Comparison of ENCODE assay signal across 25 mouse cellular contexts in genomic region chr17:20965421-20965820, GRCm38 (mm10). TPM values are rescaled to one million over a fixed set of nuclear protein-coding genes. Genes with fewer than 3 reads are reported as not detected.
DNase-seq lines count a peak whose midpoint lies in the region; ATAC-seq lines count a peak whose summit lies in the region.
"Had no signal": no experiment of that assay in that cellular context is flagged by ENCODE, and none has a peak within 500 bp of the region (broad histone marks: within the 10 kb centered on the region; RNA-seq: fewer than 3 reads in every experiment).

No protein-coding gene starts in this region.

- no peaks in the 10 kb centered on the region for H3K9me3 ChIP-seq in embryonic facial prominence, embryonic 12.5 days
- H3K9me3 ChIP-seq in embryonic facial prominence, embryonic 10.5 days, result no peaks in the 10 kb centered on the region
- H3K9me3 ChIP-seq in heart, embryonic 10.5 days, result no peaks in the 10 kb centered on the region
- no peaks in the 10 kb centered on the region for H3K9me3 ChIP-seq in midbrain, embryonic 15.5 days
- no peaks in the 10 kb centered on the region for H3K9me3 ChIP-seq in midbrain, embryonic 10.5 days (replicated peaks)
- H3K9me3 ChIP-seq: limb, embryonic 13.5 days; liver, embryonic 13.5 days; midbrain, embryonic 12.5 days had no signal

- intact Hi-C loops in heart, postnatal 10 days (cut with DNase I), result no loop called here

- H3K4me3 ChIP-seq in embryonic facial prominence, embryonic 12.5 days, result no peak overlapping the region
- H3K4me3 ChIP-seq in embryonic facial prominence, embryonic 10.5 days, result no peak overlapping the region
- H3K4me3 ChIP-seq in heart, embryonic 10.5 days, result no peak overlapping the region
- H3K4me3 ChIP-seq in midbrain, embryonic 15.5 days, result no peak overlapping the region
- H3K4me3 ChIP-seq in midbrain, embryonic 10.5 days, result no peak overlapping the region
- H3K4me3 ChIP-seq: limb, embryonic 13.5 days; liver, embryonic 13.5 days; midbrain, embryonic 12.5 days had no signal

- no peaks in the 10 kb centered on the region for H3K27me3 ChIP-seq in embryonic facial prominence, embryonic 12.5 days
- no peaks in the 10 kb centered on the region for H3K27me3 ChIP-seq in embryonic facial prominence, embryonic 10.5 days (replicated peaks; ENCODE audit: low read depth, poor library complexity, severe bottlenecking)
- no peaks in the 10 kb centered on the region for H3K27me3 ChIP-seq in heart, embryonic 10.5 days (ENCODE audit: insufficient read depth, poor library complexity, severe bottlenecking)
- no peaks in the 10 kb centered on the region for H3K27me3 ChIP-seq in midbrain, embryonic 15.5 days (replicated peaks)
- no peaks in the 10 kb centered on the region for H3K27me3 ChIP-seq in midbrain, embryonic 10.5 days (ENCODE audit: low read depth, poor library complexity, severe bottlenecking)
- H3K27me3 ChIP-seq: limb, embryonic 13.5 days; liver, embryonic 13.5 days; midbrain, embryonic 12.5 days had no signal

- H3K4me2 ChIP-seq in embryonic facial prominence, embryonic 12.5 days (replicated peaks), result no peak overlapping the region
- H3K4me2 ChIP-seq in midbrain, embryonic 15.5 days, result no peak overlapping the region
- H3K4me2 ChIP-seq: limb, embryonic 13.5 days; liver, embryonic 13.5 days; lung, embryonic 14.5 days; midbrain, embryonic 12.5 days had no signal

- WGBS in embryonic facial prominence, embryonic 12.5 days, result 84% methylated on average over 4 of the region's 4 CpGs
- 92% methylated on average over 4 of the region's 4 CpGs for WGBS in embryonic facial prominence, embryonic 10.5 days
- WGBS in heart, embryonic 10.5 days, result 85% methylated on average over 4 of the region's 4 CpGs
- WGBS in midbrain, embryonic 15.5 days, result 93% methylated on average over 4 of the region's 4 CpGs
- 93% methylated on average over 4 of the region's 4 CpGs for WGBS in midbrain, embryonic 10.5 days

- H3K4me1 ChIP-seq in embryonic facial prominence, embryonic 12.5 days, result no peaks in the 10 kb centered on the region
- H3K4me1 ChIP-seq in embryonic facial prominence, embryonic 10.5 days, result no peaks in the 10 kb centered on the region
- H3K4me1 ChIP-seq in heart, embryonic 10.5 days, result no peaks in the 10 kb centered on the region
- no peaks in the 10 kb centered on the region for H3K4me1 ChIP-seq in midbrain, embryonic 15.5 days
- H3K4me1 ChIP-seq in midbrain, embryonic 10.5 days, result no peaks in the 10 kb centered on the region
- H3K4me1 ChIP-seq: limb, embryonic 13.5 days; liver, embryonic 13.5 days; midbrain, embryonic 12.5 days had no signal

- no peak for DNase-seq in embryonic facial prominence, embryonic 10.5 days (ENCODE audit: low spot score)
- DNase-seq in heart, adult 11 months, result peak; percentile 97
- no peak for DNase-seq in heart, embryonic 10.5 days (ENCODE audit: low spot score)
- no peak for DNase-seq in midbrain, embryonic 10.5 days (ENCODE audit: low spot score)
- peak; percentile 21 to 22 for DNase-seq in heart, postnatal 10 days
- DNase-seq in spleen, postnatal 14 days (ENCODE audit: low spot score in 2 of 2), result no peak
- DNase-seq: adrenal gland, adult 2 months; cerebellum, adult 8-10 months; kidney, adult 9 months; liver, embryonic 13.5 days; lung, embryonic 14.5 days; right cerebral cortex, postnatal 4 days had no signal

- H3K9ac ChIP-seq in embryonic facial prominence, embryonic 12.5 days, result no peak overlapping the region
- H3K9ac ChIP-seq in midbrain, embryonic 15.5 days, result no peak overlapping the region
- H3K9ac ChIP-seq: limb, embryonic 13.5 days; liver, embryonic 13.5 days; lung, embryonic 14.5 days; midbrain, embryonic 12.5 days had no signal

- H3K27ac ChIP-seq in embryonic facial prominence, embryonic 12.5 days, result no peak overlapping the region
- no peak overlapping the region for H3K27ac ChIP-seq in embryonic facial prominence, embryonic 10.5 days (replicated peaks)
- no peak overlapping the region for H3K27ac ChIP-seq in heart, embryonic 10.5 days
- no peak overlapping the region for H3K27ac ChIP-seq in midbrain, embryonic 15.5 days
- H3K27ac ChIP-seq in midbrain, embryonic 10.5 days (replicated peaks), result no peak overlapping the region
- H3K27ac ChIP-seq: limb, embryonic 13.5 days; liver, embryonic 13.5 days; macrophage; midbrain, embryonic 12.5 days; stomach, postnatal 0 days had no signal

- ATAC-seq in embryonic facial prominence, embryonic 12.5 days (ENCODE audit: insufficient number of reproducible peaks, insufficient read depth, low FRiP score, low TSS enrichment), result 0 out of 2 replicates have a peak, but pooled peaks have one; percentile 24
- 0 out of 2 replicates have a peak, but pooled peaks have one; percentile 11 for ATAC-seq in midbrain, embryonic 15.5 days (replicated peaks)

- H3K36me3 ChIP-seq in embryonic facial prominence, embryonic 12.5 days, result peaks cover 85% of the 10 kb centered on the region
- peaks cover 96% of the 10 kb centered on the region for H3K36me3 ChIP-seq in embryonic facial prominence, embryonic 10.5 days (replicated peaks)
- peaks cover 95% of the 10 kb centered on the region for H3K36me3 ChIP-seq in heart, embryonic 10.5 days
- H3K36me3 ChIP-seq in midbrain, embryonic 15.5 days (replicated peaks), result peaks cover 83% of the 10 kb centered on the region
- peaks cover 100% of the 10 kb centered on the region for H3K36me3 ChIP-seq in midbrain, embryonic 10.5 days

RNA-seq across cellular contexts. Expression of gene Ppp2r1a, which starts 20.3 kb away (rescaled TPM):
- 402 and 407 TPM in 2 replicates for polyA plus RNA-seq in embryonic facial prominence, embryonic 12.5 days (2016; fragmentation: Nextera tagmentation; extraction: Ambion mirVana)
- 440 and 446 TPM in 2 replicates for polyA plus RNA-seq in embryonic facial prominence, embryonic 10.5 days (2016; fragmentation: Nextera tagmentation; extraction: Ambion mirVana)
- 407 and 413 TPM in 2 replicates for polyA plus RNA-seq in heart, embryonic 10.5 days (2016; fragmentation: Nextera tagmentation; extraction: Ambion mirVana)
- polyA plus RNA-seq in midbrain, embryonic 15.5 days (2015; fragmentation: Nextera tagmentation; extraction: Ambion mirVana), result 786 and 809 TPM in 2 replicates
- 509 and 575 TPM in 2 replicates for polyA plus RNA-seq in midbrain, embryonic 10.5 days (2016; fragmentation: Nextera tagmentation; extraction: Ambion mirVana)
- total RNA-seq in heart, postnatal 10 days (2021), result 100 to 1,000 TPM; 266 TPM

RNA-seq across cellular contexts. Expression of gene Vmn1r233, which starts 30.8 kb away (rescaled TPM):
- not detected in 2 replicates for polyA plus RNA-seq in embryonic facial prominence, embryonic 12.5 days (2016; fragmentation: Nextera tagmentation; extraction: Ambion mirVana)
- not detected in 2 replicates for polyA plus RNA-seq in embryonic facial prominence, embryonic 10.5 days (2016; fragmentation: Nextera tagmentation; extraction: Ambion mirVana)
- polyA plus RNA-seq in heart, embryonic 10.5 days (2016; fragmentation: Nextera tagmentation; extraction: Ambion mirVana), result not detected in 2 replicates
- not detected in 2 replicates for polyA plus RNA-seq in midbrain, embryonic 15.5 days (2015; fragmentation: Nextera tagmentation; extraction: Ambion mirVana)
- polyA plus RNA-seq in midbrain, embryonic 10.5 days (2016; fragmentation: Nextera tagmentation; extraction: Ambion mirVana), result not detected in 2 replicates
- total RNA-seq in heart, postnatal 10 days (2021), result not detected
- total RNA-seq: adrenal gland, adult 2 months; layer of hippocampus, postnatal 14 days; left cerebral cortex, postnatal 10 days had no signal
- polyA plus RNA-seq: adrenal gland, adult 2 months; gonadal fat pad, adult 2 months; hindbrain, embryonic 11.5 days; intestine, embryonic 14.5 days; large intestine, adult 2 months; limb, embryonic 13.5 days; liver, embryonic 13.5 days; lung, embryonic 14.5 days; macrophage; midbrain, embryonic 12.5 days; stomach, postnatal 0 days; thymus, postnatal 0 days had no signal

RNA-seq across cellular contexts. Expression of gene Zfp160, which starts 43.3 kb away (rescaled TPM):
- 20.5 and 20.9 TPM in 2 replicates for polyA plus RNA-seq in embryonic facial prominence, embryonic 12.5 days (2016; fragmentation: Nextera tagmentation; extraction: Ambion mirVana)
- polyA plus RNA-seq in embryonic facial prominence, embryonic 10.5 days (2016; fragmentation: Nextera tagmentation; extraction: Ambion mirVana), result 18.0 and 18.1 TPM in 2 replicates
- polyA plus RNA-seq in heart, embryonic 10.5 days (2016; fragmentation: Nextera tagmentation; extraction: Ambion mirVana), result 10.1 TPM in 2 replicates
- 17.7 and 20.4 TPM in 2 replicates for polyA plus RNA-seq in midbrain, embryonic 15.5 days (2015; fragmentation: Nextera tagmentation; extraction: Ambion mirVana)
- 15.4 and 17.9 TPM in 2 replicates for polyA plus RNA-seq in midbrain, embryonic 10.5 days (2016; fragmentation: Nextera tagmentation; extraction: Ambion mirVana)
- 10 to 100 TPM; 16.3 to 16.4 TPM for total RNA-seq in heart, postnatal 10 days (2021)

RNA-seq across cellular contexts. Expression of gene Vmn1r232, which starts 45.9 kb away (rescaled TPM):
- not detected in 2 replicates for polyA plus RNA-seq in embryonic facial prominence, embryonic 12.5 days (2016; fragmentation: Nextera tagmentation; extraction: Ambion mirVana)
- polyA plus RNA-seq in embryonic facial prominence, embryonic 10.5 days (2016; fragmentation: Nextera tagmentation; extraction: Ambion mirVana), result not detected in 2 replicates
- not detected in 2 replicates for polyA plus RNA-seq in heart, embryonic 10.5 days (2016; fragmentation: Nextera tagmentation; extraction: Ambion mirVana)
- polyA plus RNA-seq in midbrain, embryonic 15.5 days (2015; fragmentation: Nextera tagmentation; extraction: Ambion mirVana), result not detected in 2 replicates
- polyA plus RNA-seq in midbrain, embryonic 10.5 days (2016; fragmentation: Nextera tagmentation; extraction: Ambion mirVana), result not detected in 2 replicates
- not detected for total RNA-seq in heart, postnatal 10 days (2021)
- total RNA-seq: adrenal gland, adult 2 months; layer of hippocampus, postnatal 14 days; left cerebral cortex, postnatal 10 days had no signal
- polyA plus RNA-seq: adrenal gland, adult 2 months; gonadal fat pad, adult 2 months; hindbrain, embryonic 11.5 days; intestine, embryonic 14.5 days; large intestine, adult 2 months; limb, embryonic 13.5 days; liver, embryonic 13.5 days; lung, embryonic 14.5 days; macrophage; midbrain, embryonic 12.5 days; stomach, postnatal 0 days; thymus, postnatal 0 days had no signal

Comparison
In these comparisons a context has a peak if more than half of its experiments do, and no peak if none do; other contexts are left out.
1. DNase-seq: peak in heart, adult 11 months (single experiment) and heart, postnatal 10 days (2 of 2); none in embryonic facial prominence, embryonic 10.5 days (single experiment), heart, embryonic 10.5 days (single experiment), midbrain, embryonic 10.5 days (single experiment) and spleen, postnatal 14 days (0 of 2).